Comparison of ENCODE assay signal across 9 mouse cellular contexts in the genomic region with DNA sequence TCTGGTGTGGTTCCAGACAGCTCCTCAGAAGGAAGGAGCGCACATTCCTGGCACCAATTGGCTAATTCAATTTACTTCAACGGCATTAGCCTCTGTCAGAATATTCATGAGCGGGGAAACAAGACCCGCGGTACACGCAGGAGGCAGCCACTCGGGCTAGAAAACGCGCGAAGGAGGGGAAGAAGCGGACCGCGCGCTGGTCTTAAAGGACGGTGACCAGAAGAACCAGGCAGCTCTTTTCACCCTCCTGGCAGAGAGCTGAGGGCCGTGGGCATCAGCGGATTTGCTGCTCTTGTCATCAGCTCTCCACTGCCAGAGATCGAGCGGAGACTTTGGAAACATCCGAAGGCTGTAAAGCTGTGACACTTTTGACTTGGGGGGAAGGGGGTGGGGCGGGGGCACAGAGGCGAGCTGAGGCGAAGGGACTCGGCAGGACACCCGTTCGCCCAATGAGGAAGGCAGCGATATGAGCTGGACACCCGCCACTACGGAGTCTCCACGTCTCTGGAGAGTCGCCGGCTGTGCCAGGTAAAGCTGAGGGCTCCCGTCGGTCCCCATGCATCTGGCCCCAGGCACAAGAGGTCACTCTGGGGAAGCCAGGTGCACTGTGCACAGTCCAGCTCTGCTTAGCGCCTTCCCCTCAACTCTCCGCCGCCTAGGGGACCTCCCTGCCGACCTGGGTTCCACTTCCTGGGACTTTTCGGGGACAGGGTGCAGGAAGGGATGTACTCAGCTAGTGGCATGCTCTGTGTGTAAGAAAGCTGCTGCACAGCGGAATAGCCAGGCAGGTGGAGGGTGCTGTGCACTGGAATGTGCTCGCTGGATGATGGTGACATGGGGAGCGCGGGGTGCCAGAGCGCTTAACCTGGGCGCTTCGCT. TPM values are rescaled to one million over a fixed set of nuclear protein-coding genes. Genes with fewer than 3 reads are reported as not detected.
DNase-seq lines count a peak whose midpoint lies in the region; ATAC-seq lines count a peak whose summit lies in the region.
"Had no signal": no experiment of that assay in that cellular context is flagged by ENCODE, and none has a peak within 500 bp of the region (broad histone marks: within the 10 kb centered on the region; RNA-seq: fewer than 3 reads in every experiment).

A gene (plus strand): TSS at position 159 of the 879 bp plus-strand sequence.

- 0 out of 2 replicates have a peak, but pooled peaks have one; percentile 38 for ATAC-seq in heart, embryonic 13.5 days (ENCODE audit: extremely low read depth, insufficient number of reproducible peaks, low FRiP score, low TSS enrichment)
- ATAC-seq in neural tube, embryonic 12.5 days (ENCODE audit: low FRiP score, low read depth) = peak; percentile 79

- intact Hi-C loops in left cerebral cortex, postnatal 10 days (cut with DNase I) = no loop called here

- H3K4me2 ChIP-seq in heart, embryonic 13.5 days = peak within 1 kb of the TSS; percentile 96
- H3K4me2 ChIP-seq in neural tube, embryonic 12.5 days (replicated peaks) = peak within 1 kb of the TSS; percentile 99

- peak; percentile 38 for DNase-seq in right cerebral cortex, adult 18-20 months
- no peak for DNase-seq in right cerebral cortex, postnatal 36 days (ENCODE audit: low spot score in 2 of 2)
- peak; percentile 52 for DNase-seq in embryo, embryonic 10.5 days (ENCODE audit: low spot score)
- peak in 1 of 2 experiments; percentile 38 for DNase-seq in left cerebral cortex, postnatal 10 days (ENCODE audit: extremely low spot score in 1 of 2, low spot score in 2 of 2)
- DNase-seq in adrenal gland, postnatal 25 days = no peak
- no peak for DNase-seq in urinary bladder, postnatal 14 days (ENCODE audit: low spot score)

- H3K27ac ChIP-seq in heart, embryonic 13.5 days (replicated peaks) = peak within 1 kb of the TSS; percentile 2; the same call in 1 of the 2 replicates
- no peak within 1 kb of the TSS for H3K27ac ChIP-seq in neural tube, embryonic 12.5 days

- H3K9ac ChIP-seq in heart, embryonic 13.5 days = peak within 1 kb of the TSS; percentile 79
- peak within 1 kb of the TSS; percentile 53 for H3K9ac ChIP-seq in neural tube, embryonic 12.5 days

- H3K36me3 ChIP-seq in heart, embryonic 13.5 days = no peaks in the 10 kb centered on the region
- no peaks in the 10 kb centered on the region for H3K36me3 ChIP-seq in neural tube, embryonic 12.5 days

- peaks cover 5% of the 10 kb centered on the region; the same call in 1 of the 2 replicates for H3K27me3 ChIP-seq in heart, embryonic 13.5 days (replicated peaks)
- H3K27me3 ChIP-seq in neural tube, embryonic 12.5 days (replicated peaks) = peaks cover 7% of the 10 kb centered on the region; the same call in 1 of the 2 replicates

- peaks cover 17% of the 10 kb centered on the region for H3K4me1 ChIP-seq in heart, embryonic 13.5 days
- peaks cover 12% of the 10 kb centered on the region for H3K4me1 ChIP-seq in neural tube, embryonic 12.5 days

- peak within 1 kb of the TSS; percentile 68 for H3K4me3 ChIP-seq in heart, embryonic 13.5 days
- H3K4me3 ChIP-seq in neural tube, embryonic 12.5 days = peak within 1 kb of the TSS; percentile 51

- no peaks in the 10 kb centered on the region for H3K9me3 ChIP-seq in heart, embryonic 13.5 days
- H3K9me3 ChIP-seq in neural tube, embryonic 12.5 days = no peaks in the 10 kb centered on the region

- WGBS in heart, embryonic 13.5 days = under 1% methylated on average over 46 of the region's 46 CpGs
- under 1% methylated on average over 46 of the region's 46 CpGs for WGBS in neural tube, embryonic 12.5 days

RNA-seq across cellular contexts. Expression of the gene that starts here (rescaled TPM):
- 1.5 and 1.7 TPM in 2 replicates for polyA plus RNA-seq in heart, embryonic 13.5 days (2015; fragmentation: Nextera tagmentation; extraction: Ambion mirVana)
- 10 to 100 TPM; 22.8 to 23.4 TPM for total RNA-seq in left cerebral cortex, postnatal 10 days (2021)
- 0.56 and 0.72 TPM in 2 replicates for polyA plus RNA-seq in neural tube, embryonic 12.5 days (2016; fragmentation: Nextera tagmentation; extraction: Ambion mirVana)
- 0.09 and 0.52 TPM in 2 replicates for total RNA-seq in adrenal gland, postnatal 25 days (2021)
- total RNA-seq: neutrophil, adult 5-6 weeks had no signal

Comparison
In these comparisons a context has a peak if more than half of its experiments do, and no peak if none do; other contexts are left out.
1. RNA of the gene that starts here (total RNA-seq): 22.8 to 23.4 TPM in left cerebral cortex, postnatal 10 days; 0.09 to 0.52 TPM in adrenal gland, postnatal 25 days; every median in the first group is over 10 times any median in the second.
2. DNase-seq: peak in right cerebral cortex, adult 18-20 months (single experiment) and embryo, embryonic 10.5 days (single experiment); none in right cerebral cortex, postnatal 36 days (0 of 2), adrenal gland, postnatal 25 days (single experiment) and urinary bladder, postnatal 14 days (single experiment).
3. Peak in ATAC-seq, H3K4me3 ChIP-seq, H3K9ac ChIP-seq and H3K4me2 ChIP-seq in neural tube, embryonic 12.5 days; RNA of the gene not detected or under 1 TPM.